Mouse (Mus musculus): ENCODE data around the gene Rnf103. TPM values are rescaled to one million over a fixed set of nuclear protein-coding genes. Genes with fewer than 3 reads are reported as not detected.

Rnf103 gene
- polyA plus RNA-seq, 1 experiment from 2014 or later = 12.3 TPM

Other genes starting within 250 kb of the Rnf103 start
- 28.4 and 32.8 TPM in 2 replicates for gene Krcc1, start 222.2 kb upstream of the Rnf103 start, polyA plus RNA-seq (2016; fragmentation: Nextera tagmentation; extraction: Ambion mirVana)
- gene Smyd1, start 171.7 kb upstream of the Rnf103 start, polyA plus RNA-seq (2016; fragmentation: Nextera tagmentation; extraction: Ambion mirVana) = 0.14 and 0.36 TPM in 2 replicates
- gene Cd8b1, start 171.1 kb upstream of the Rnf103 start, polyA plus RNA-seq (2016; fragmentation: Nextera tagmentation; extraction: Ambion mirVana) = 0.13 TPM in 1 of 2 replicates, not detected in the other
- not detected in 2 replicates for gene Cd8a, start 120.5 kb upstream of the Rnf103 start, polyA plus RNA-seq (2016; fragmentation: Nextera tagmentation; extraction: Ambion mirVana)
- 7.9 and 10.4 TPM in 2 replicates for gene Rmnd5a, start 53.3 kb upstream of the Rnf103 start, polyA plus RNA-seq (2016; fragmentation: Nextera tagmentation; extraction: Ambion mirVana)
- gene Chmp3, start 49.9 kb downstream of the Rnf103 start, polyA plus RNA-seq (2016; fragmentation: Nextera tagmentation; extraction: Ambion mirVana) = 46.6 and 52.0 TPM in 2 replicates
- 69.3 and 79.8 TPM in 2 replicates for gene Kdm3a, start 139.1 kb downstream of the Rnf103 start, polyA plus RNA-seq (2016; fragmentation: Nextera tagmentation; extraction: Ambion mirVana)
- gene Reep1, start 213.7 kb downstream of the Rnf103 start, polyA plus RNA-seq (2016; fragmentation: Nextera tagmentation; extraction: Ambion mirVana) = 34.4 and 57.3 TPM in 2 replicates

Data from hindbrain, embryonic 10.5 days (tissue).